Comparison of ENCODE assay signal across 8 mouse cellular contexts in the genomic region with DNA sequence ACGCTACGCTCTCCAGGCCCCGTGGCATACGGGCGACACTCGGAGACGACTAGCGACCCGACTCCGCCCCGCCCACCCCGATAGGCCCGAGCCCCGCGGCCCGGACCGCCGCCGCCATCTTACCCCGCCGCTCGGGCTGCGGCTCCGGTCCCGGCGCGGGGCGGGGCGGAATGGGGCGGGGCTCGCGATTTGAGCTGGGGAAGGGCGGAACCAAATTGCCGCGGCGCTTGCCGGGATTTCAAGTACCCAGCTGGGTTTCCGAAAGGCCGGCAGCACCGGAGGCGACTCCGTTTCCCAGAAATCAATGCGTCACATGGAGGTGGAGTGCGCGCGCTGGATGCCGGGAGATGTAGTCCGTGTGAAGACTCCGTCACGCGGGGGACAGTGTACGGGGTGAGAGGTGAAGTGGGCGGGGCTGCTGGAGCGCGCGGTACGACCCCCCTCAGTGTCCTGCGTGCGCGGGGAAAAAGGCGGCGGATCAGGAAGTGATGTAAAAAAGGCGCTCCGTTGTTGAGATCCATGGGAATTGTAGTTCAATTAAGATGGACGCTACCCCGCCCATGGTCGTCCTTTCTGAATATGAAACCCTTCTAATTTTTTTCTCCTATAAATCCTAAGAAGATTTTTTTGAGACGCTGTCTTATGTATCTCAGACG. TPM values are rescaled to one million over a fixed set of nuclear protein-coding genes. Genes with fewer than 3 reads are reported as not detected.
DNase-seq lines count a peak whose midpoint lies in the region; ATAC-seq lines count a peak whose summit lies in the region.

A gene (minus strand): TSS at position 407 of the 656 bp plus-strand sequence.

- peak within 1 kb of the TSS; percentile 99 to 100 for H3K27ac ChIP-seq in heart, embryonic 14.5 days (replicated peaks in 1 of 2; ENCODE audit: control insufficient read depth in 1 of 2, insufficient read depth in 1 of 2, low read depth in 2 of 2, low read length in 2 of 2)
- H3K27ac ChIP-seq in liver, embryonic 13.5 days: peak within 1 kb of the TSS; percentile 97
- H3K27ac ChIP-seq in stomach, embryonic 16.5 days (ENCODE audit: low read length): peak within 1 kb of the TSS; percentile 100

- 1% methylated on average over 69 of the region's 69 CpGs for WGBS in heart, embryonic 14.5 days
- WGBS in liver, embryonic 13.5 days (ENCODE audit: insufficient replicate concordance): under 1% methylated on average over 68 of the region's 69 CpGs
- under 1% methylated on average over 67 of the region's 69 CpGs for WGBS in stomach, embryonic 16.5 days

- no peaks in the 10 kb centered on the region for H3K27me3 ChIP-seq in heart, embryonic 14.5 days (ENCODE audit: control insufficient read depth, insufficient read depth, low read length)
- H3K27me3 ChIP-seq in liver, embryonic 13.5 days: peaks cover 31% of the 10 kb centered on the region
- no peaks in the 10 kb centered on the region for H3K27me3 ChIP-seq in stomach, embryonic 16.5 days (ENCODE audit: control insufficient read depth, insufficient read depth, low read length)

- peaks cover 6 to 16% of the 10 kb centered on the region in 2 experiments; a peak in 3 of 4 replicates for H3K4me1 ChIP-seq in heart, embryonic 14.5 days (ENCODE audit: control insufficient read depth in 2 of 2, insufficient read depth in 2 of 2, low read length in 2 of 2)
- peaks cover 60% of the 10 kb centered on the region for H3K4me1 ChIP-seq in liver, embryonic 13.5 days (replicated peaks)
- peaks cover 10% of the 10 kb centered on the region for H3K4me1 ChIP-seq in stomach, embryonic 16.5 days (ENCODE audit: control insufficient read depth, insufficient read depth, low read length)

- H3K4me2 ChIP-seq in heart, embryonic 14.5 days (ENCODE audit: low read length): peak within 1 kb of the TSS; percentile 82
- H3K4me2 ChIP-seq in liver, embryonic 13.5 days: peak within 1 kb of the TSS; percentile 97
- H3K4me2 ChIP-seq in stomach, embryonic 16.5 days (ENCODE audit: low read depth, low read length): peak within 1 kb of the TSS; percentile 83

- ATAC-seq in CD4-positive, CD25-positive, alpha-beta regulatory T cell, adult 4 months: peak; percentile 76
- ATAC-seq in heart, embryonic 14.5 days (ENCODE audit: insufficient number of reproducible peaks, insufficient read depth, low FRiP score, low read depth): peak; percentile 87
- ATAC-seq in liver, embryonic 13.5 days (ENCODE audit: low read depth): peak; percentile 77
- ATAC-seq in stomach, embryonic 16.5 days (ENCODE audit: insufficient read depth, low FRiP score): peak; percentile 89

- no peaks in the 10 kb centered on the region for H3K9me3 ChIP-seq in heart, embryonic 14.5 days (ENCODE audit: control insufficient read depth, low read length)
- H3K9me3 ChIP-seq in liver, embryonic 13.5 days (replicated peaks): no peaks in the 10 kb centered on the region
- no peaks in the 10 kb centered on the region for H3K9me3 ChIP-seq in stomach, embryonic 16.5 days (replicated peaks; ENCODE audit: control insufficient read depth, low read length)

- DNase-seq in c-Kit-negative CD71-positive TER-119-positive erythroid progenitor cells, embryonic 14.5 days (ENCODE audit: low read depth, low spot score): peak; percentile 96
- DNase-seq in fibroblast of lung, adult 2 months (ENCODE audit: low read depth): peak; percentile 99
- DNase-seq in kidney, postnatal 14 days: peak; percentile 100
- DNase-seq in liver, embryonic 13.5 days: peak; percentile 99
- DNase-seq in neural tube, embryonic 10.5 days (ENCODE audit: extremely low spot score, low spot score): peak; percentile 99

- peak within 1 kb of the TSS; percentile 69 to 88 for H3K4me3 ChIP-seq in heart, embryonic 14.5 days (ENCODE audit: control insufficient read depth in 1 of 2, insufficient read depth in 1 of 2, low read depth in 1 of 2, low read length in 2 of 2)
- H3K4me3 ChIP-seq in liver, embryonic 13.5 days (replicated peaks): peak within 1 kb of the TSS; percentile 92
- peak within 1 kb of the TSS; percentile 99 for H3K4me3 ChIP-seq in stomach, embryonic 16.5 days (replicated peaks; ENCODE audit: low read length)

- H3K9ac ChIP-seq in heart, embryonic 14.5 days (ENCODE audit: low read length): peak within 1 kb of the TSS; percentile 97
- peak within 1 kb of the TSS; percentile 96 for H3K9ac ChIP-seq in liver, embryonic 13.5 days
- H3K9ac ChIP-seq in stomach, embryonic 16.5 days (ENCODE audit: low read length): peak within 1 kb of the TSS; percentile 99

- peaks cover 36% of the 10 kb centered on the region for H3K36me3 ChIP-seq in heart, embryonic 14.5 days (ENCODE audit: control insufficient read depth, insufficient read depth, low read length)
- peaks cover 29% of the 10 kb centered on the region for H3K36me3 ChIP-seq in liver, embryonic 13.5 days
- peaks cover 11% of the 10 kb centered on the region; the same call in 1 of the 2 replicates for H3K36me3 ChIP-seq in stomach, embryonic 16.5 days (ENCODE audit: control insufficient read depth, insufficient read depth, low read length)

RNA-seq across cellular contexts. Expression of the gene that starts here (rescaled TPM):
- 1 to 10 TPM; 7.0 to 9.3 TPM for polyA plus RNA-seq in CD4-positive, CD25-positive, alpha-beta regulatory T cell, adult 4 months (2017; shearing (Covaris generic))
- 36.2 and 36.8 TPM in 2 replicates for polyA plus RNA-seq in heart, embryonic 14.5 days (2014; fragmentation: Nextera tagmentation; extraction: Ambion mirVana)
- 10.4 and 11.8 TPM in 2 replicates for polyA plus RNA-seq in liver, embryonic 13.5 days (2015; fragmentation: Nextera tagmentation; extraction: Ambion mirVana)
- polyA plus RNA-seq in stomach, embryonic 16.5 days (2015; fragmentation: Nextera tagmentation; extraction: Ambion mirVana): 22.9 and 24.5 TPM in 2 replicates

Comparison
In these comparisons a context has a peak if more than half of its experiments do, and no peak if none do; other contexts are left out.
1. Peak in every context shown above with its lines: DNase-seq, ATAC-seq, H3K4me3 ChIP-seq and H3K27ac ChIP-seq.